Mouse (Mus musculus): ENCODE data around the gene Sec63. TPM values are rescaled to one million over a fixed set of nuclear protein-coding genes. Genes with fewer than 3 reads are reported as not detected.

The Sec63 gene
- polyA plus RNA-seq, 1 experiment from 2014 or later, result 19.6 TPM

DNA sequence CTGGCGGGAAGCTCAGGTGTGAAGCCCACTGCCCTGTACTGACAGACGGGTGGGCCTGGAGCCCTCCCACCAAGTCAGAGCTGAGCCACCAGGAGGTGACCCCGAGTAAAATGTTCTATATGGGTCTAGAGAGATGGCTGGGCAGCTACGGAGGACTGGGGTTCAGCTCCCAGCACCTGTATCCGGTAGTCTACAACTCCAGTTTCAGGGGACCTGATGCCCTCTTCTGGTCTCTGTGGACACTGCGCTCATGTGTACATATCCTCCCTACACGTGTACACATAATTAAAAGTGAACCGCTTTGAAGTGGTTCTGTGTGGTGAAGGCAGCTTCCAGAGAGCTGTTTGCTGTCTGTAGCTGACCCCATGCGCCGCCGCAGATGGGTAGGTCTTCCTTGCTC, 78.7 kb downstream of the Sec63 start:
- ATAC-seq (ENCODE audit: low read depth), result no peak
- peaks cover 3% of the 10 kb centered on the region; the same call in 1 of the 2 replicates for H3K9me3 ChIP-seq (ENCODE audit: control insufficient read depth, low read length)
- no peaks in the 10 kb centered on the region for H3K4me1 ChIP-seq (replicated peaks; ENCODE audit: control insufficient read depth, insufficient read depth, low read length)

DNA sequence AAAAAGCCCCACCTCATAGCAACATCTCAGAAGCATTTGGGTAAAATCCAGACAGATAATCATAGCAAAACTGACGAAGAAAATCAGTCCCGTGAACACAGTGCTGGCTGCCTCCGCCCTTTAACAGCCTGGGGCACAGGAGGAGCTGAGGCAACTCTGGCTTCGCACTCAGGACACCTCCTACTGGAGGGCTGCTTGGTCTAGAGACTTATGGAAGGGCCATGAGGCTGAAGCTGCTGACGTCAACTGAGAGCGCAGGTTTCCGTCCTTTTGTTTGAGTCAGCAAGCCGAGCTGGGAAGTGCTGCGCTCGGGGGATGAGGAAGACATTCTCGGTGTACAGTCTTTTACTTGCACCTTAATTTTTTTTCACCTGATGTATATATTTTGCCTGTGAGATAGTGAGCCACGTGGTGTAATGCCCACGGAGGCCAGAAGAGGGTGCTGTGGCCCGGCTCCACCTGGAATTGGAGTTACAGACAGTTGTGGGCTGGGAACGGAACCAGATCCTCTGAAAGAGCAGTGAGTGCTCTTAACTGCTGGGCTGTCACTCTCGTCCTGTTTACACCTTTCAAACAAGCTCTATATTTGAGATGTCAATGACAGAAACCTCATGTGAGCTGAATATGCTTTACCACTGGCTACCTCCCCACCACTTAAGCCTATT, 80.4 kb downstream of the Sec63 start:
- Histone ChIP-seq H3K9me3 (ENCODE audit: control insufficient read depth, low read length) (peaks cover 3% of the 10 kb centered on the region; the same call in 1 of the 2 replicates), H3K4me3 (ENCODE audit: low read length) (no peak overlapping the region), H3K27ac (ENCODE audit: low read length) (no peak overlapping the region), H3K27me3 (ENCODE audit: control insufficient read depth, insufficient read depth, low read depth, low read length) (no peaks in the 10 kb centered on the region), H3K4me1 (replicated peaks; ENCODE audit: control insufficient read depth, insufficient read depth, low read length) (no peaks in the 10 kb centered on the region), H3K9ac (ENCODE audit: low read length) (no peak overlapping the region), H3K36me3 (ENCODE audit: control insufficient read depth, insufficient read depth, low read length) (peaks cover 4% of the 10 kb centered on the region), H3K4me2 (ENCODE audit: low read depth, low read length) (no peak overlapping the region)
- 51% methylated on average over 16 of the region's 16 CpGs for WGBS
- ATAC-seq (ENCODE audit: low read depth), result no peak

More for the DNA sequence above, 78.7 kb downstream of the Sec63 start:
- Histone ChIP-seq H3K27me3 (ENCODE audit: control insufficient read depth, insufficient read depth, low read depth, low read length) (no peaks in the 10 kb centered on the region), H3K36me3 (ENCODE audit: control insufficient read depth, insufficient read depth, low read length) (peaks cover 4% of the 10 kb centered on the region), H3K27ac (ENCODE audit: low read length) (no peak overlapping the region), H3K4me2 (ENCODE audit: low read depth, low read length) (no peak overlapping the region), H3K4me3 (ENCODE audit: low read length) (no peak overlapping the region), H3K9ac (ENCODE audit: low read length) (no peak overlapping the region)
- WGBS, result 94% methylated on average over 11 of the region's 11 CpGs

DNA sequence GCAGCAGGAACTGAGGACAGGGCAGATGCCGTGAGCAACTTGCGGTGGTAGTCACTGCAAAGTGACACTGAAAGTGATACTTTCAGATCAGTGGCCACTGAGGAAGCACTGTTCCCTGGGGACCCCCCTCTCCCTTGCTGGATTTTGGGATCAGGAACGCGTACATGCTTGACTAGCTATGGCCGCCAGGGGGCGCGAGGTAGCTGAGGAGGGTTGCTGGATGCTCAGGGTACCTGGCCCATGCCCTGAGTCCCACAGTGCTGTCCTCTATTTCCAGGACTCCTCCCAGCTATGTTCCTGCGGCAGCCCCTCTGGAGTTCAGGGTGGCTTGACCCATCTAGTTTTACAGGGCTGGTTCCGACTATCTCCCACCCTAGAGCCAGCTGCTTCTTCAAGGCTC, 81.1 kb downstream of the Sec63 start:
- H3K9me3 ChIP-seq (ENCODE audit: control insufficient read depth, low read length), result peaks cover 3% of the 10 kb centered on the region; the same call in 1 of the 2 replicates
- no peaks in the 10 kb centered on the region for H3K4me1 ChIP-seq (replicated peaks; ENCODE audit: control insufficient read depth, insufficient read depth, low read length)
- H3K9ac ChIP-seq (ENCODE audit: low read length), result no peak overlapping the region
- peaks cover under 1% of the 10 kb centered on the region for H3K36me3 ChIP-seq (ENCODE audit: control insufficient read depth, insufficient read depth, low read length)
- H3K27me3 ChIP-seq (ENCODE audit: control insufficient read depth, insufficient read depth, low read depth, low read length), result no peaks in the 10 kb centered on the region
- peak; percentile 57 for ATAC-seq (ENCODE audit: low read depth)
- no peak overlapping the region for H3K4me2 ChIP-seq (ENCODE audit: low read depth, low read length)
- WGBS, result 9% methylated on average over 9 of the region's 9 CpGs
- no peak overlapping the region for H3K4me3 ChIP-seq (ENCODE audit: low read length)
- H3K27ac ChIP-seq (ENCODE audit: low read length), result no peak overlapping the region

DNA sequence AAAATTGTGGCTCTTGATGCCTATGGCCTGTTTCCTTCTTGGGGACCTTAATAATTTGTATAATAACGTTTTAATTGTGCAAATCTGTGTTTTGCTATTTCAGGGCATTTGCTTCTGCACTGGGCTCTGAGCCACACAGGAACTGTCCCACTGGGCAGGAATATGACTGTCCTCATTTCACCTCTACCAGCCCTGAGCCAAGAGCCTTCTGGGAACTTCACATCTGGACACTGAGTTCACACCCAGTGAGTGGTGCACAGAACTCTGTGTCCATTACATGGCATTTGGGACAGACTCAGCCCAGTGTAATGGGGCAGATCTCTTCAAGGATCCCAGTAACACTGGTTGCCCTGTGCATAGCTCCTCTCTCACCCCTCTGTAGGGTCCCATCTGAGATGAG, 82.1 kb downstream of the Sec63 start:
- H3K27ac ChIP-seq (ENCODE audit: low read length), result no peak overlapping the region
- H3K4me1 ChIP-seq (replicated peaks; ENCODE audit: control insufficient read depth, insufficient read depth, low read length), result no peaks in the 10 kb centered on the region
- no peaks in the 10 kb centered on the region for H3K27me3 ChIP-seq (ENCODE audit: control insufficient read depth, insufficient read depth, low read depth, low read length)
- no peak overlapping the region for H3K9ac ChIP-seq (ENCODE audit: low read length)
- no peak overlapping the region for H3K4me3 ChIP-seq (ENCODE audit: low read length)
- WGBS, result 42% methylated on average over 1 of the region's 1 CpGs
- ATAC-seq (ENCODE audit: low read depth), result no peak
- no peaks in the 10 kb centered on the region for H3K36me3 ChIP-seq (ENCODE audit: control insufficient read depth, insufficient read depth, low read length)
- H3K9me3 ChIP-seq (ENCODE audit: control insufficient read depth, low read length), result peaks cover 1% of the 10 kb centered on the region; the same call in 1 of the 2 replicates
- no peak overlapping the region for H3K4me2 ChIP-seq (ENCODE audit: low read depth, low read length)

DNA sequence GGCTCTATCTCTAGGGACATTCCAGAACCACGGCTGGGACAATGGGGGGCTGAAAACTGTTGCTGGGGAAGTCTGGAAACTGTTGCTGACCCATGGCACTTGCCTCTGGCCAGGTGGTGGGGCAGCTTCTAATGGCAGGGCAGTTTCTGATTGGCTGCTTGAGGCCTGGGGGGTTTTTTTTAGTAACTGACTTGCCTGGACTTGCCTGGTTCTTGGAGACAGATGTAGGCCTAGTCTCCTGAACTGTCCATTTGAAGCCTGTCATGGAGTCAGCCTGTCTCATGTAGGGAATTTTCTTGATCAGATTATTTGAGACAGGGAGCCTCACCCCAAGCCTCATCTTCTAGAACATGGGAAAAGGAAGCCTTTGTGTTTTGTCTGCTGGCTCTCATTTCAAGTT, 84.2 kb downstream of the Sec63 start:
- no peaks in the 10 kb centered on the region for H3K27me3 ChIP-seq (ENCODE audit: control insufficient read depth, insufficient read depth, low read depth, low read length)
- no peak overlapping the region for H3K4me3 ChIP-seq (ENCODE audit: low read length)
- WGBS, result 47% methylated on average over 1 of the region's 1 CpGs

DNA sequence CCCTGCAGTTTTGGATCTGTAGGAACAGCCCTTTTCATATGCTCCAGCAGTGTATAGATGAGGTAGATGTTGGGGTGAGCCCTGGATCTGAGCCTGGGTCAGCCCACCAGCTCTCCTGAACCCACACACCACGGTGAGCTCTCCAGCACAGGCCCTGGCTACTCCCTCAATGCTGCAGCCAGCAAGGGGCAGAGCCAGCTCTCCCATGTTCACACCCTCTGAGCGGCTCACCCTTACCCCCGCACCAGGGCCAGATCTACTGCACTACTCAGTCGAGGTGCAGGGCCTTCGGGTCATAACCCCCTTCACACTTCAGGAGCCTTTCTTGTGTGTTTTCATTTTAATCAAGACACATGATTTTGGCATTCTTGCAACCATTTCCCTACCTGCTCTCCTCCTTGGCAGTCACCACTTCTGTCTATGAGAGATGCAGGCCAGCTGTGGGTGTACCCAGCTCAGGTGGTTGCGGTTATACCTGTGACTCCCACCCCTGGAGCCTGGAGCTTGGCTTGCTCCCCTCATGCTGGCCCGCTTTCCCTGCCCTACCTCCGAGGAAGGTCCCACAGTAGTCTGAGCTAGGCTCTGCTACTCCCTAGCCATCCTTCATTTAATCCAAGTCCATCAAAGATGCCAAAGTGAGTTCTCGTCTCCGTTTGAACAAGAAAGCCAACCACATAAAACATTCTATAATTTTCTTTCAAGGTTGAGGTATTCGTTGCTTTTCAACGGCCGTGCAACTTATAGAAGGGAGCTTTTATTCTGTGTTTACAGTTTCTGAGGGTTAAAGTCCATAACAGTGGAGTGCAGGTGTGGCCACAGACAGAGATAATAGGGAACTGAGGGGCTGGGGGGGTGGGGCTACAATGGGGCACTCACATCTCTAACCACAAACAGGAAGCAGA, 87.1 kb downstream of the Sec63 start:
- peaks cover under 1% of the 10 kb centered on the region; the same call in 1 of the 2 replicates for H3K9me3 ChIP-seq (ENCODE audit: control insufficient read depth, low read length)
- no peak overlapping the region for H3K4me2 ChIP-seq (ENCODE audit: low read depth, low read length)
- no peak overlapping the region for H3K27ac ChIP-seq (ENCODE audit: low read length)
- H3K9ac ChIP-seq (ENCODE audit: low read length), result no peak overlapping the region
- WGBS, result 76% methylated on average over 13 of the region's 13 CpGs
- no peaks in the 10 kb centered on the region for H3K27me3 ChIP-seq (ENCODE audit: control insufficient read depth, insufficient read depth, low read depth, low read length)
- ATAC-seq (ENCODE audit: low read depth), result no peak
- no peaks in the 10 kb centered on the region for H3K36me3 ChIP-seq (ENCODE audit: control insufficient read depth, insufficient read depth, low read length)
- H3K4me3 ChIP-seq (ENCODE audit: low read length), result no peak overlapping the region
- no peaks in the 10 kb centered on the region for H3K4me1 ChIP-seq (replicated peaks; ENCODE audit: control insufficient read depth, insufficient read depth, low read length)

More for the DNA sequence above, 84.2 kb downstream of the Sec63 start:
- Histone ChIP-seq H3K9ac (ENCODE audit: low read length) (no peak overlapping the region), H3K36me3 (ENCODE audit: control insufficient read depth, insufficient read depth, low read length) (no peaks in the 10 kb centered on the region), H3K4me2 (ENCODE audit: low read depth, low read length) (no peak overlapping the region), H3K9me3 (ENCODE audit: control insufficient read depth, low read length) (no peaks in the 10 kb centered on the region), H3K27ac (ENCODE audit: low read length) (no peak overlapping the region), H3K4me1 (replicated peaks; ENCODE audit: control insufficient read depth, insufficient read depth, low read length) (no peaks in the 10 kb centered on the region)
- no peak for ATAC-seq (ENCODE audit: low read depth)

DNA sequence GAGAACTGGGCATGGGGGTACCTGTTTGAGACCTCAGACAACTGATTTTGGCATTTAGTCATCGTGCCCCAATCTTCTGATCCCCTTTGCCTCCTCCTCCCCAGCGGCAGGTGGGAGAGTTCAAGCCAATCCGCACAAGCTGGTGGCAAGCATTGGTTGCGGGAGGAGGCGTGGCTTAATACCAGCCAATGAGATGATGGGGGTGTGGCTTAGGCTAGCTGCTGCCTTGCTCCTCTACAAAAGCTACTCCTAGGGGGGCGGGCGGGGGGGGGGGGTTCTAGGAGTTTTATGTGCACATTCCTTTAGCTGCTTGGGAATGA, 87.7 kb downstream of the Sec63 start:
- H3K4me1 ChIP-seq (replicated peaks; ENCODE audit: control insufficient read depth, insufficient read depth, low read length), result no peaks in the 10 kb centered on the region
- H3K36me3 ChIP-seq (ENCODE audit: control insufficient read depth, insufficient read depth, low read length), result no peaks in the 10 kb centered on the region
- H3K4me2 ChIP-seq (ENCODE audit: low read depth, low read length), result no peak overlapping the region
- peaks cover 3% of the 10 kb centered on the region; the same call in 1 of the 2 replicates for H3K9me3 ChIP-seq (ENCODE audit: control insufficient read depth, low read length)
- H3K27ac ChIP-seq (ENCODE audit: low read length), result no peak overlapping the region
- H3K4me3 ChIP-seq (ENCODE audit: low read length), result no peak overlapping the region
- H3K9ac ChIP-seq (ENCODE audit: low read length), result no peak overlapping the region
- H3K27me3 ChIP-seq (ENCODE audit: control insufficient read depth, insufficient read depth, low read depth, low read length), result no peaks in the 10 kb centered on the region
- 83% methylated on average over 7 of the region's 7 CpGs for WGBS
- ATAC-seq (ENCODE audit: low read depth), result no peak

DNA sequence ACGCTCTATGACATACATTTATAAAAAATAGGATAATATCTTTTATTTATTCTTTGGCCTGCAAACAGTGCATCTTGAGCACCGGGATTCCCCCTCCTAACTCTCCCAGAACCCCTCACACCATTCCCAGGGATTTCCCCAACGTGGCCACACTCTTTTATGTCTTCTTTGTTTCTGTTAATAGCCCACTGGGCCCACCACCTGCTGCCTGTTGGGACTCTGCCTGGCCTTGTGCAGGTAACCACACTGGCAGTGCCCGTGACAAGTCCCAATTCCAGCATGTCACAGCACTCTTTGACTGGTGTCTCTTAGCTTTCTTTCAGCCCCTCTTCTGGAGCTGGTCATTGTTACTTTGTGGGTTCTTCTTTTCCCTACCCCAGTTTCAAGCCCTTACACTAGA, 93.5 kb downstream of the Sec63 start:
- Histone ChIP-seq H3K4me1 (replicated peaks; ENCODE audit: control insufficient read depth, insufficient read depth, low read length) (no peaks in the 10 kb centered on the region), H3K4me3 (ENCODE audit: low read length) (no peak overlapping the region), H3K27ac (ENCODE audit: low read length) (no peak overlapping the region), H3K27me3 (ENCODE audit: control insufficient read depth, insufficient read depth, low read depth, low read length) (peaks cover 2% of the 10 kb centered on the region; the same call in 1 of the 2 replicates), H3K9ac (ENCODE audit: low read length) (no peak overlapping the region), H3K9me3 (ENCODE audit: control insufficient read depth, low read length) (peaks cover 3% of the 10 kb centered on the region; the same call in 1 of the 2 replicates), H3K36me3 (ENCODE audit: control insufficient read depth, insufficient read depth, low read length) (no peaks in the 10 kb centered on the region), H3K4me2 (ENCODE audit: low read depth, low read length) (no peak overlapping the region)
- WGBS, result 57% methylated on average over 4 of the region's 4 CpGs
- no peak for ATAC-seq (ENCODE audit: low read depth)

DNA sequence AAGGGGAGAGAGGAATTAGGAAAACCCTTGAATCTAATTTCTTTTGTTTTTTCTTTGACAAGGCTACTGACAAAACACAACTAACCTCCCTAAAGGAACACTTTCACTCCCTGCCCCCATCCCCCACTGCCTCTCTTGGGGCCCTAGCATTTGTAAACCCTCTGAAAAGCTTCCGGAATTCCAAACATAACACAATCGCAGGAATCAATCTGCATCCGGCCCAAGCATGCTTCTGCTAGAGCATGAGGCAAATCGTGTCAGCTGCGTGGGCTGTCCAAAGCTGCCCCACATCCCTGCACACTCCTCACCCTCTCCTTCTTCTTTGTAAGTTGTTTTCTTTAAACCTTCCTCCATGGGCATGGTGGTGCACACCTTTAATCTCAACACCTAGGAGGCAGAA, 94.0 kb downstream of the Sec63 start:
- Histone ChIP-seq H3K4me3 (ENCODE audit: low read length) (no peak overlapping the region), H3K27ac (ENCODE audit: low read length) (peak overlapping the region; percentile 18; the same call in 1 of the 2 replicates), H3K4me2 (ENCODE audit: low read depth, low read length) (no peak overlapping the region), H3K9ac (ENCODE audit: low read length) (no peak overlapping the region), H3K27me3 (ENCODE audit: control insufficient read depth, insufficient read depth, low read depth, low read length) (peaks cover 3% of the 10 kb centered on the region; the same call in 1 of the 2 replicates), H3K36me3 (ENCODE audit: control insufficient read depth, insufficient read depth, low read length) (no peaks in the 10 kb centered on the region), H3K9me3 (ENCODE audit: control insufficient read depth, low read length) (peaks cover 3% of the 10 kb centered on the region; the same call in 1 of the 2 replicates), H3K4me1 (replicated peaks; ENCODE audit: control insufficient read depth, insufficient read depth, low read length) (no peaks in the 10 kb centered on the region)
- peak; percentile 84 for ATAC-seq (ENCODE audit: low read depth)
- 9% methylated on average over 5 of the region's 5 CpGs for WGBS

All from lung, embryonic 16.5 days (tissue).